Mouse (Mus musculus) adrenal gland, adult 18-20 months (tissue): ENCODE measurements around the gene Ampd2. TPM values are rescaled to one million over a fixed set of nuclear protein-coding genes. Genes with fewer than 3 reads are reported as not detected.
A peak's percentile ranks its signal among the peaks of the same experiment; 100 is the strongest.

Experiments used
- DNase-seq, 2 experiments: peaks; one replicate each; pipeline ENCODE4 v3.0.0; 2021 to 2022; ENCODE audit warnings: low spot score in 2 of 2
- total RNA-seq, 2 experiments: library from RNA; stranded (reverse); gene quantifications; 1 replicate in 1 of 2; 2 replicates in 1 of 2; pipeline ENCODE4 v1.2.3; 2021

Gene Ampd2
- total RNA-seq, 2 experiments from 2014 or later, result 130 to 192 TPM

DNA sequence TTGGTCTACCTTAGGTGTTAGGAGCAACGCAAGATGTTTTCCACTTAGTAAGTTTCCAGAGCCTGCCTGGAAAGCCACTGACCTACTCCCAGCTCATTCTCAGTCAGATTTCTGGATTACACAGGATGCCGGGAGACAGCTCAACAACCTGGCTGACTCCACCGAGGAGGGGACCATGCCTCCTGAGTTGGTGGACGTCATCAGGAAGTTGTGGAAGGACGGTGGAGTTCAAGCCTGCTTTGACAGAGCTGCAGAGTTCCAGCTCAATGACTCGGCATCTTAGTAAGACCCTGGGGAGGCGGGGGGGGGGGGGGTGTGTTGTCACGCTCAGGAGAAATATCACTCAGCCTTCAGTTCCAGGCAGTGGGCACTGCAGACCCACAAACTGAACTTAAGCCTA is 9.8 kb upstream of the Ampd2 start:
- no peak for DNase-seq

GRCm38 (mm10) chr3:108094976-108095760 is 8.7 kb upstream of the Ampd2 start:
- DNase-seq, result no peak

DNA sequence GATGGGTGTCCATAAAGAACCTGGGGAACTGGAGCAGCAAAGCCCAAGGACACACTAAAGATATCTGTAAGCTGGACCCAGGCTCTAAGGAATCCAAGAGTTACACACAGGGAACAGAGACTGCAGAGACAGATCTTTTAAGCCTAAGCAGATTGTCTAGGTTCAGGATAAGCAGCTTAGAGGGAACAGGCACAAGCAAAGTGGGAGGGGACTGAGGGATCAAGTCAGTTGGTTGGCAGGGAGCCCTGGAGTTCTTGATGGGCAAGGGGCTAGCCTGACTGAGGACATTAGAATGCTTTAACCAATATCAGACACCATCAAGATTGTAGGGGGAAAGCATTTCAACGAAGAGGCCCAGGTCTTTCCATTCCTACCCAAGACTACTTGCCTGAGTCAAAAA is 7.7 kb upstream of the Ampd2 start:
- DNase-seq, result no peak

- peak in 1 of 2 experiments; percentile 59 for DNase-seq
These were observed 6.9 kb upstream of the Ampd2 start for GRCm38 (mm10) chr3:108093306-108093705.

- DNase-seq, result no peak
These were observed 6.2 kb upstream of the Ampd2 start, which contains the start of gene Gnat2 for GRCm38 (mm10) chr3:108092536-108093115. Gnat2 (plus strand) TSS chr3:108092789.

DNA sequence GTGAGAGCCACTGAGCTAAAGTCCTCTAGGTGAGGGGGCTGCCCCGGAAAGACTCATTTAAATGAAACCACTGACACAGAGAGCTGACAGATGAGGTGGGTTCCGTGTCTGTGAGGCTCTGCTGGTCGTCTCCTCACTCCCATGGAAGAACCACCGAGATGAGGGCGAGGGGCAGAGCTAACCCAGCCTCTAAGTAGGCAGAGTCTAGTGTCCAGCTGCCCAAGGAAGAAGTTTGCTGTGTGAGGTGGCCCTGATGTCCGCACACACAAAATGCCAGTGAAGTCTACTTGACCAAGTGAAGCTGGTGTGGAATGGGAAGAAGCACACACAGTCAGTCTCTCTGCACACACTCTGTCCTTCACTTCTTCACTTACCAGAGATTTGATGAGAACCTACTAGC is 5.6 kb upstream of the Ampd2 start:
- DNase-seq, result no peak

GRCm38 (mm10) chr3:108090561-108090960 is 4.1 kb upstream of the Ampd2 start:
- no peak for DNase-seq

- no peak for DNase-seq
These were observed 3.5 kb upstream of the Ampd2 start for GRCm38 (mm10) chr3:108089916-108090315.

- no peak for DNase-seq
These were observed 2.5 kb upstream of the Ampd2 start for GRCm38 (mm10) chr3:108088842-108089380.

DNA sequence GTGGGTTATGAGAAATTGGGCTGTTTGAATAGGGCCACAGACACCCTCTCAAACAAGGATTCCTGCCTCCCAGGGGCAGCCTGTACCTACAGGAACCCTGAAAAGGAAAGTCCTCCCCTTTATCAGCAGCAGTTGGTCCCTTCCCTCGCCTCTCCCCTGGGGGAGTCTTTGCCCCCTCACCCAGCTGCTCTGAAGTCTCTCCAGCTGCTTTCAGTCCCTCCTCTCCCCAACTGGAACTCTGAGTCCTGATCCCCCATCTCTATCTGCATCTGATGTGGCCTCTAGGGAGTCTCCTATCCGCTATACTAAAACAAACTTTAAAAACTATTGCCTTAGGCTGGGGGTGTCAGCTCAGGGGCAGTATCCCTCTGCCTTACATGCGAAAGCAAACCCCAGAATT is 878 bp upstream of the Ampd2 start:
- no peak for DNase-seq

DNA sequence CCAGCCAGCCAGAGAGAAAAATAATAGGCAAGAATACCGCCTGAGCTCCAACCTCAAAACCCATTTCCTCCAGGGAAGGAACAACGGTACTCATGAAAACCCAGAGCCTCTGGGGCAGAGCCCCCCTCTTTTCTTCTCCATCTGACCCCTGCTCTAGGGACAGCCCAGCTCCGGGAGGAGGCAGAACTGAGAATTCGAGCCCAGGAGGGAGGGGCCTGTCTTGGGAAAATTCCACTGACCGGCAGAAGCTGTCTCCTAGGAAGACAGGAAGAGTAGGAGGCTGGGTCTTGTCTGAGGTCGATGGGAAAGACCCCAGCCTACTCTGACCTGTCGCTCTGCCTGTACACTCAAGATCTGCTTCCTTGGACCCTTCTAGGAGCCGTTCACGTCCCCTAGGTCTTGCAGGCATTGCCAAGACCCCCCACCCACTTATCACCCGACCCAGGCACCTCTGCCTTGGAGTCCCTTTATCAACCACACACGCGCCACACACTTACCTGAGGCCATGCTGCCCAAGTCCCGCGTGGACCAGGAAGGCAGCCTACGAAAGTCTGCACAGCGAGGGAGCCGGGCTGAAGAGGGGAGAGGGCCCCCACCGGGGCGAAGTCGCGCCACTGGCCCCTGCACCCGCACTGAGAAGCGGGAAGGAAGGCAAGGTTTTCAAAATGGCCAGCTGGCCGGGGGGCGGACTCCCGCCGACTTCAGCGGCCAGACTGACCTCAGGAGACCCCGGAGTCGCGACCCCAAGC is 556 bp downstream of the Ampd2 start:
- peak; percentile 75 to 80 for DNase-seq

DNA sequence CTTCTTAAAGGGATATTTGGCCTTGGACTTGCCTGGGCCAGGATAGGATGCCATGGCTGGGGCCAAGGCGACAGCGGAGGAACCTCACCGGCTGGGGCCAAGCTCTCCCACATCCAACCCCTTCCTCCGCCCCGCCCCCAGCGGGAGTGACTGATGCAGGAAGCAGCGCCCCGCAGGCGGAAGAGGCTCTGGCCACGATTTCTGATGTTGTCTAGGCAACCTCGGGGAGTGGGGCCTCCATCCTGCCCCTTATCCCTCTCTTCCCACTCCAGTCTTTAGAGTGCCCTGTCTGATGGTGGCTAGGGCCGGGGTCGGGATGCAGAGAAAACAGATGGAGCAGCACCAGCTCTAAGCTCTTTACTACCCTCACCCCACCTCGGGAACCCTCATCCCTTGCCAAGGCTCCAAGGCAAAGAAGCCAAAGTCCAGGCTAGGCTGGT is 1.1 kb downstream of the Ampd2 start:
- peak; percentile 94 to 95 for DNase-seq

DNA sequence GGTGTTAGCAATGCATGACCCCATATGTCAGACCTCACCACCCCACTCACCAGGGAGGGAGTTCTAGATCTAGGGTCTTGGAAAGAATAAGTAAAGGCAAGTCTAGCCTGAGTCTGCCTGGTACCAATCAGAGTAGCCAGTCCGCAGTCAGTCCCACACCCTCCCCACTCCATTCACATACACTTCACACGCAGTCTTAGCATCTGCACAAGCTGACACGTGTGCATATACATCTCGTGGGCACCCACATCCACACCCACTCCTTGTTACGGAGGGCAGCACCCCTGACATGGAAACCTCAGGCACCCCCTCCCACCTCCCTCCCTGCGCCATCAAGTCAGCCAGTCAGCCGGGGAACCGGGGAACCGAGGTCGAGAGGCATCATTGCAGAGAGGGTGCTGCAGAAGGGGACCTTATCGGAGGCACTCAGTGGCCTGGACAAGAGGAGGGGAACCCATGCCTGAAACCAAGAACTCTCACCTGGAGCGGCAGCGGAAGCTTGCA is 1.6 kb downstream of the Ampd2 start:
- no peak for DNase-seq

DNA sequence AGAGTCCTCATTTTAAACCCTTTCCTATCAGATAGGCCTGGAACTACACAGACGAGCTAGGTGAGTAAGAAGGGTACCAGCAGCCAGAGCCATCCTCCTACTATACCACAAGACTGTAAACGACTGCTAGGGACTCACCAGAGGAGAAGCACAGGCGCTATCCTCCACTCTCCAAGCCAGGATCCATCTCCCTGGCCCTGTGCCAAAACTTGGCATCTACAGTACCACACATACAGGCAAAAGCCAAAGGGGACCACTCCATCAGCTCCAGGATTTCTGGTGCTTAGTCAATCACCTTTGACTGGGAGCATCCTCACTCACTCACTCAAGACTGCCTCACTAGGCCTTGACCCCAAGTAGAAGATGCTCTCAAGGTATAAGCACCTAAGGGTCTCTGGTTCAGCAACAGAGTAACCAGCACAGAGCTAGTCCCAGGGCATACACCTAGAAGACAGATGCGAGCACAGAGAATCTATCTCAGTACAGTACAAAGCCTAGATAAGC is 2.5 kb downstream of the Ampd2 start:
- no peak for DNase-seq

- no peak for DNase-seq
These were observed 3.3 kb downstream of the Ampd2 start for GRCm38 (mm10) chr3:108083161-108083560.

DNA sequence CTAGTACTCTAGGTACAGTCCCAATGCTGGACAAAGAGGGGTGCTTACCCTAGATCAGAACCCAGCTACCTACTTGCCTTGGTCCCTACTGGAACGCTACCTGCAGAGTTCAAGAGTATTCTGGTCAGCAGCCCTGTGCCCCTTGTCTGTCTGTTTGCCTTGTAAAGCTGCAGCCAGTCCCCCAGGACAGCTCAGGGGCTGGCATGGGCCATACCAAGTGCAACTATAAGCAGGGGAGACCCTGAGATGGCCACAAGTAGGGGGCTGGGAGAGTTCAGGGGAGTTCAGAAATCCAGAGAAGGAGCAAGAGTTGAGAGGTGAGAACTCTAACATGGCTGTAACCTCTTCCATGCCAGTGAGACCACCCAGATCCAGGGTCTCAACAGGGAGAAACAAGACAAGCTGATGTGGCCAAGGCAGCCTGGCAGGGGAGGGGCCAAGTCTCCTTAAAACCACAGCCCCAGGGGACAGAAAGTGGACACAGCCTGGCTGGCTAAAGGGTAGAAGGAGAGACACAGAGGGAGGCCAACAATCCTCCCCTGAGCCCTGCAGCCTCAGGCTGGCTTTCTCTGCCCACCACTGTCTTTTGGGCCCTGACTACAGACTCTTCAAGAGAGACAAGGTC is 4.1 kb downstream of the Ampd2 start:
- no peak for DNase-seq

- no peak for DNase-seq
These were observed 4.8 kb downstream of the Ampd2 start for GRCm38 (mm10) chr3:108081681-108082080.

- no peak for DNase-seq
These were observed 9.6 kb downstream of the Ampd2 start for GRCm38 (mm10) chr3:108076836-108077235.

DNA sequence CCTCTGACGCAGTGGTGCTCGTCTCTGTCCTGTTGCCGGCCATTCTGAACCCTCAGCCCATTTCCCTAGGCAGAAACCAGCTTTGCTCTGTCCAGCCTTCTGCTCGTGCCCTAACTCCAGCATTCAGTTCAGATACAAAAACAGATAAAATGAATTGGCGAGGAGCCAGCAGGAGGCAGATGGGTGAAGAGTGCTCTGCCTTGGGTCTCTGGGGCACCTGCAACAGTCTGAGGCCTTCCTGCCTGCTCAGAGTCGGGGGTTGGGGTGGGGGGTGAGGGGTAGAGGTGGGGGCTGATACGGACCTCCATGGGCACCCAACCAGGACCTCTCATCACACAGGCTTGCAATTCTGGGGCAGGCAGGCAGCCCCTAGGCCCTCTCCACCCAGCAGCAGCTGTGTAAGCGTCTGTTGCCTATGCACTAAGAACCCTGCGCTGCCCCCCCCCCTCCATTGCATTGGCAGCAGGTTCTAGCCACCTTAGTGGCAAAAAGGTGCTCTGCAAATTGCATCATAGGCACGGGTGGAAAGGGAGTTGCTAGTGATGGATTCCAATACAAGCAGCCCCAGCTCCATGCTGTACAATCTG is 13.4 kb downstream of the Ampd2 start:
- no peak for DNase-seq
